Mouse (Mus musculus): Measurements from ENCODE around the gene Gm10490.
A peak's percentile ranks its signal among the peaks of the same experiment; 100 is the strongest.

Gm10490 gene

DNA sequence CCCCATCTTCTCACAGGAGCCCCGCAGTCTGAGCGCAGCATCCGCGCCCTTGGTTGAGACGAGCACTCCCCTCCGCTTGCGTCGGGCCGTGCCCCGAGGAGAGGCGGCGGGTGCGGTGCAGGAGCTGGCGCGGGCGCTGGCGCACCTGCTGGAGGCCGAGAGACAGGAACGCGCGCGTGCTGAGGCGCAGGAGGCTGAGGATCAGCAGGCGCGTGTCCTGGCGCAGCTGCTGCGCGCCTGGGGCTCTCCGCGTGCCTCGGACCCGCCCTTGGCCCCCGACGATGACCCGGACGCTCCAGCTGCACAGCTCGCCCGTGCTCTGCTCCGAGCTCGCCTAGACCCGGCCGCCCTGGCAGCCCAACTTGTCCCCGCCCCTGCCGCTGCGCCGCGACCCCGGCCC is 12.7 kb downstream of the Gm10490 start:
- no peak for DNase-seq (ENCODE audit: extremely low read depth, insufficient read length, low spot score)

DNA sequence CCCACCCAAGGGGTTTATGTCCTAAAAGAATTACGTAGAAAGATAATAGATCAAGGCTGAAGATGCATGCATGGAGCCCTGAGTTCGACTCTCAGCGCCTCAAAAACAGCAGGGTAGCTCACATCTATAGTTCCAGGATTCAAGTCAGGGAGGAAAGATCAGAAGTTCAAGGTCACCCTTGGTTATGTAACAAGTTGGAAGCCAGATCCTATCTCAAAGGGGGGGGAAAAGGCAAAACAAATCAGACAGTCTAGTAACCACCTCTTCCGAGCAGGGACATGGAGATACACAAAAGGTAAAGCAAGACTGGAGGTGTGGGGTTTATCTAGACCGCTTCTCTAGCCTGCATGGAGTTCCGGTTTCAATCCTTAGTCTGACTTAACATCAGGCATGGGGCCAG is 16.9 kb downstream of the Gm10490 start:
- no peak for DNase-seq (ENCODE audit: extremely low read depth, insufficient read length, low spot score)

DNA sequence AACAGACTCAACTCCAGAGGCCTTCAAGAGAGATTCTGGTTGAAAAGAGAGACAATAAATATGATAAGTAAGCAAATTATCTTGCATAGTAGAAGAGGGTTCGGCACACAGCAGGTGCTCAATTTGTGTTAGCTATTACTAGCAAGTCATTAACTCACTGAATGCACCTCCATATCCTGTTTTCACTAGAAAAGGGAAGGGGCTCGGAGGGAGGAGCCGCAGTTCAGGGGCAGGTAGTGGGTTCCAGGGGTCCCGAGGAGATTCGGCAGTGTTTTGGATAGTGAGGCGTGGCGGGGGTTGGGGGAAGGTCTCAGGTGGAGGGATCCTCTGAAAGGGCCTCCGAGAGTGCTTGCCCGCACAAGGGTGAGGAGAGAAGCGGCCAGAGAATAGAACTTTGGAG is 17.8 kb downstream of the Gm10490 start:
- no peak for DNase-seq (ENCODE audit: extremely low read depth, insufficient read length, low spot score)

DNA sequence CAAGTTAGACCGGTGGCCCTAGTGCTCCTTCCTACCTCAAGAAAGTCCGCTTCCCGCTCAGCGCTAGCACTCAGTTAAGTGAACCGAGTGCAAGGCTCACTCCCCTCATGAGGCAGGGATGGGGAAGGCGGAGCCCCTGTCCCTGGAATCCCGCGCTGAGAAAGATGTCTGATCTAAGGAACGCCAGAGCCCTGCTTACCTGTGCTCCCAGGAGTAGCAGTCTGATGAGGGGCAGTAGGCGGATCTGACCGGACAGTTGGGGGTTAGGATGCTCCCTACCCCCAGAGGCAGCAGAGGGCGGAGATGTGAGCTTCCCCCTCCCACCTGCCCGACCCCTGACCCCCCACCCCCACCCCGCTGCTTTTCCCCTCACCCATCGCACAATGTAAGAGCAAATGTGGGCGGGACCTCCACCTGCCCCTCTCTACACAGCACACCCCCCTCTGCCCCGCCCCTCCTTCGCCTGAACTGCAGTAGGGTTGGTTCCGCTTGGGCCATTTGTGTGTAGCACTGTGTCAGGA is 19.0 kb downstream of the Gm10490 start, which contains the start of gene Eras:
Gene Eras (minus strand): TSS at position 338 of the 521 bp plus-strand sequence.
- no peak for DNase-seq (ENCODE audit: extremely low read depth, insufficient read length, low spot score)

DNA sequence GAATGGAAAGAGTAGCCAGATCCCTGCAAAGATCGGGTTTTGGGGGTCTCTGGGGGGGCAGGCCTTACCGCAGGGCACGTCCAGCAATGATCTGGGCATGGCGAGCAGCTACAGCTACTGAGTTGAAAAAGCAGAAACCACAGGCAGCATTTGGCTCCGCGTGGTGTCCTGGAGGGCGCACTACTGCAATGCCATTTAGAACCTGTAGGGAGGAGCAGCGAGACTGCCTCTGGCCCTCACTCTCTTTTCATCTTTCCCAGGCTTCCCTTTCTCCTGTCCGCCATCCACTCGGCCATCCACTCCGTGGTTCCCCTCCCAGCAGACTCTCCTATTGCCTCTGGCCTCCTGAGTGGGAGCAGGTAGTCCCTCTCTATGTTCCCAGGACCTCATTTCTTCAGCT is 27.5 kb downstream of the Gm10490 start:
- DNase-seq (ENCODE audit: extremely low read depth, insufficient read length, low spot score): peak; percentile 11

DNA sequence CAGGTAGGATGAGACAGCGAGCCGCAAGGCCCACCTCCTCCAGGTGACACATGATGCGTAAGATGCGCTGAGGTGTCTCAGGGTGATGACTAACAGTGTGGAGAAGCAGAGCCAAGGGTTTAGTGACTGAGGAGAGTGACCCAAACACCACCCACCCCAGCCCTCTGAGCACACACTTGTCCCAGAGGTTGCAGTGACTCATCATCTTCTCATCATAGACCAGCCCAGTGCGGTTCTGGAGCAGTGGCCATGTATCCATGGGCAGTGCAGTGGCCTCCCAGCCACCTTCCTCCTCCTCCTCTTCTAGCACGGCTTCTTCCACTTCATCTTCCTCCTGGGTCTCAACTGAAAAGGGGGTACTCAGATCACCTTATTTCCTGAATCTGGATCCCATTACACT is 28.3 kb downstream of the Gm10490 start:
- DNase-seq (ENCODE audit: extremely low read depth, insufficient read length, low spot score): peak; percentile 68

DNA sequence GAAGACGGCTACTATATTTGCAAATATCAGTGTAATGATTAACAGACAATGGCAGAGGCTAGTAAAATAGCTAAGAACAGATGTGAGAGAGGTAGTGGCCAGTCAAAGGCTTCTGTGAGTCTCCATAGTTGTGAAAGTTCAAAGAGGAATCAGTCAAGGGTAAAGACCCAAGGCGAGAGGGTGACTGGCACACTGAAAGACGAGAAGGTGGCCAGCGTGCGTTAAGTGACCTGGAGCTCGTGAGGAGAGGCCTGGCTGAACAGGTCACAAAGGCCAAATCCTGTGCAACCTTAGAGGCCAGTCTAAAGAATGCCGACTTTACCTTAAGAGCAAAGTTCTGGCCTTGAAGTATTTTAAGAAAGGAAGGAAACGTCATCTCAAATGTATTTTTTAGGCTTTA is 36.3 kb downstream of the Gm10490 start:
- DNase-seq (ENCODE audit: extremely low read depth, insufficient read length, low spot score): no peak

DNA sequence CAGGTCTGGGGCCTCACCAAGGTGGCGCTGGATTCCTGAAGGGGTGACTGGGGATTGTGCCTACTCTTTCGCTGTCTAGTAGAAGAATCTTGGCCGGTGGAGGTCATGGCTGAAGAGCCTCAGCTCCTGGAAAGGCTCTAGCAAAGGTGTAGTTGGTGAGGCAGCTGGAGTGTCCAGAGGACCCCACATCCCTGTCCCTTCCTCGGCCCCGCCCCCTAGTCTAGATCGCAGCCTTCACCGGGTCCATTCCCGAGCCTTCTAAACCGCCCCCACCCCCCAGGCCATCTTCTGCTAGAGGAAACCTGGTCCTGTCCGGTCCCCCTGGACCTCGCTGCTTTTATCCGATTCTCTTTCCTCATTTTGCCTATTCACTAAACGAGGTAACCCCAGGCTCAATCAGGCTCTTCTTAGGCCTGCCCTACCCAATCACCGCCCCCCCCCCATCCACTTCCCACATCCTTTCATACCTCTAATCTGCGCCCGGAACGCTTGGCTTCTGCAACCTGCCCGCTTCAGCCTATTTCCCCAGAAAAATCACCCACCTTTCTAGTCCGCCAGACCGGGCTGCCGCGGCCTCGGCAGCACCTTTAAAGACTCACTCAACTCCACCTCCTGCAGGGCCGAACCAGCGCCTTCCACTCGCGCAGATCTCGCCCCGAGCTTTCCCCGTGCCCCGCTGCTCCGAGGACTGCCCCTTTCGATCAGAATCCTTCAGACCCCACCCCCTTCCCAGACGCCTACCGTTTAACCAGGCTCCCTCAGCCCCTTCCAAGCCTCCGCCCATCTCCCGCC is 38.0 kb downstream of the Gm10490 start, which contains the start of gene Hdac6:
Gene Hdac6 (minus strand): TSS at position 782 of the 792 bp plus-strand sequence.
- no peak for DNase-seq (ENCODE audit: extremely low read depth, insufficient read length, low spot score)

DNA sequence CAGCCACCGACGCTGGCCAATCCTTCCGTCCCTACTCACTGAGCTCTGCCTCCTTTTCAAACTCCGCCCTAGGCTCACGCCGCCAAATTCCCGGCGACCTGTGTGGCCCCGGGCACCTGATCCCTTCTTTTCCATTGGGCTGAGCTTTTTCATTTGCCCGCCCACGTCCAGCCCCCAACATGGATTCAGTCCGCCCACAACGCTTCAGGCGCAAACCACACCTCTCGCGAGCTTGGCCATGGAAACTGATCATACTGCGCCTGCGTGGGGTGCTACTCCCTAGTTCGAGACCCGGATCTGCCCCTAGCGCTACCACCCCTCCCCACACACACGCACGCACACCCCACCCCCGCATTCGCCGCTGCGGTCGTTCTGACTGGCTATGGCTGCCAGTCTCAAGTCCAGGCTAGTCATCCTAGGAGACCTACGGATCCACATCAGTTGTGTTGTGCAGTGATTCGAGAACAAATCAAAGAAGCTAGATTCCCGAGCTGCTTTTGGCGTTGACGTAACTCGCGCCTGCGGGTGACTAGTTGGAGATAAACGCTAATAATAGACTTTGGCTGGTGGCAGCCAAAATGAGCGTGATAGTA is 38.7 kb downstream of the Gm10490 start:
- DNase-seq (ENCODE audit: extremely low read depth, insufficient read length, low spot score): peak; percentile 97

DNA sequence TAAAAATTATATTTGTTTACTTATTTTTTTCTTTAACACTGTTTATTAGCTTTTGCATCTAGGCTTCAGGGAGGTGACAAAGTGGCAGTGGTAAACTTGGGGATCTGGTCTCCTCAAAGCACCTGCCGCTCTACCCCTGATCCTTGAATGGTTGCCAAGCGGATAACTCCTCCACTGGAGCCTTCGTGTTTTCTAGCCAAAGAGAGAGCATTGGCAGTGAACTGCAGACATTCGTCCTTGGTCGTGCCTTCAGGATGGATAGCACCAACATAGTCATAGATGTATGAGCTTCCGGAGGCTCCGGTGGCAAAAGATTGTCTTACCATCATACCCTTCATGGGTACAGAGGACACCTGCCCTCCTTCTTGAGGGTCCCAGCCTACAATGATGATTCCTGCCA is 40.7 kb downstream of the Gm10490 start:
- DNase-seq (ENCODE audit: extremely low read depth, insufficient read length, low spot score): no peak

DNA sequence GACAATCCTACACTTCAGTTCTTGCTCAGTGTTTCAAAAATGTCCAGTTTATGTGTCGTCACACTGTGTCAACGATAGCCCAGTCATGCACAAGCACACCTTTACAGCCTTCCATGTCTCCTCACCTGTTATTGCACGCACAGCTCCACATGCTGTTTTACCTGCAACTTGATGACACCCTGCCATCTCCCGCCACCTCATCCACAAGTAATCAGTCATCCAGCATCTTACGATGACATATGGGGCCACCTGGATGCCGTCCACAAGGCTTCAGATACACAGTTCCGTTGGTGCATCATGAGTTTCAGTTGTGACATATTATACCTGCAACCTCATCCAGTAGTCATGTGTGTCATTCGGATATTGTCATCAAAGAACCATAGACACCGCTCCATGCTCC is 49.5 kb downstream of the Gm10490 start:
- no peak for DNase-seq (ENCODE audit: extremely low read depth, insufficient read length, low spot score)
